Mouse (Mus musculus) adrenal gland, adult 10 weeks (tissue): Measurements from ENCODE around the gene Olfr1444. TPM values are rescaled to one million over a fixed set of nuclear protein-coding genes. Genes with fewer than 3 reads are reported as not detected.

Source experiments
- polyA plus RNA-seq: library from polyadenylated mRNA; stranded (reverse); fragments of 350-450 nt; fragmentation: Illumina TruSeq; extraction: RNeasy Lipid Tissue Mini Kit (QIAGEN cat#74804); gene quantifications from one replicate; pipeline ENCODE4 v1.2.3, GENCODE M21; 2014; ENCODE audit warnings: low read depth, low replicate concordance

The Olfr1444 gene
- not detected for polyA plus RNA-seq

DNA sequence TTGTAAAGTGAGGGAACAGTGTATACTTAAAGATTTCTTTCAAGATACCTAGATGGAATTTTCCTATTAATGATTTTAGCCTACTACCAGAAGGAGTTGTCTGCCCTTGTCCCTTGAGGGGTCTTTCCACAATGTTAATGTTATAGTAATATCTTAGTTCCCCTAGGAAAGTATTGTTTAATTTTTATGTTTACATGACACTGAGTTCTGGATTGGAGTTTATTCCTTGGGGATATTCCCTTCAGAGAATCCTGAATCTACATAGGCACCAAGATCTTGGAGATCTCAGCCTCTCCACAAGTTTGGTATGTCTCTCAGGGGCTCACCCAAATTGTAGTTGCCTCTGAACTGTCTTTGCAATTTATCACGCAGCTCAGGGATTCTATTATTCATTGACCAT, at the start of gene Olfr1444:
Gene Olfr1444 (plus strand): TSS at position 301 of the 400 bp plus-strand sequence.

DNA sequence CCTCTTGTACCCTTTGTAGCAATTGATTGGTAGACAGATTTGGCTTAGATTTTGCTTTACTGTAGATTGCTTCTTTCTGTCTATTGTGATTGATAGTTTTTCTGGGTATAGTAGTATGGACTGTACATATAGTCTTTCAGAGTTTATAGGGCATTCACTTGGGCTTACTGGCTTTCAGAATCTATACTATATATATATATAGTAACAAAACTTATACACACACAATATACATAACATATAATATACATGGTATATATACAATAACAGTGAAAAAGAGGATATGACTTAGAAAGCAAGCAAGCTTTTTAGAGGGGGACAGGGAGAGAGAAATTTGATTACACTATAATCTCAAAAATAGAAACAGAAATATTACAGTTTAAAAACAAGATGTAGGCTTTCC, 10.7 kb upstream of the Olfr1444 start, which contains the start of gene Gm5244:
Gene Gm5244 (plus strand): TSS at position 301 of the 400 bp plus-strand sequence.

DNA sequence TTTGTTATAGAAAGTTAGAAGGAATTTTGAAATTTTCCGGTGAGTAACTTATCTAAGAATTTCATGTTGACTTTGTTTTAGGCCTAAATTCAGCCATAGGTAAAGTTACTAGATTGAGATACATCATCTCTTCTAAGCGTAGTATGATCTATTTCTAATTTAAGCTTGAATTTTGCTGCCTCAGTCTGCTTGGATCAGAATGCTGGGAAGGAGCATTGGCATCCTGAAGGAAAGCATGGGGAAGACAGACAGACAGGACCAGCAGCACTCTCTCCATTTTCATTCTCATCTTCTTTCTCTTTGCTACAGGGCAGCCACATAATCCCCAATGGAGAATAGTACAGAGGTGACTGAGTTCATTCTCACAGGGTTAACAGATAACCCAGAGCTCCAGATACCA, 26.5 kb downstream of the Olfr1444 start, which contains the start of gene Olfr1445:
Gene Olfr1445 (plus strand): TSS at position 301 of the 400 bp plus-strand sequence.

DNA sequence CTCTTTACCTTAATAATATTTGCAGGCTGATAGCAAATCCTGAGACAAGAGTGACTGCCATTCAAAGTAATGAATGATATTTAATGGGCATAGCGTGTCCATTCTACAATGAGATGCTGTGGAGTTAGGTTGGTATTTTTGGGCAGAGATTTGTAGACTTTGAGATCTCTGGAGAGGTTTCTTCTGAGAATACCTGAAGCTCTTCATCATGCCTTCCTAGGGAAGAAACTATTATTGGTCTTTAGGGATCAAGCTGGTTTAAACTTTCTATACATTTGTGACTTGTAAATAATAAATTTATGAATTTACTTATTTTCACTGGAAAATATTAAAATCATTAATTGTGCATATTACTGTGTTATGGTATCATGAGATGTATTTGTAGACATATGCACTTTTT, 36.3 kb downstream of the Olfr1444 start, which contains the start of gene Olfr1446:
Gene Olfr1446 (minus strand): TSS at position 101 of the 400 bp plus-strand sequence.

DNA sequence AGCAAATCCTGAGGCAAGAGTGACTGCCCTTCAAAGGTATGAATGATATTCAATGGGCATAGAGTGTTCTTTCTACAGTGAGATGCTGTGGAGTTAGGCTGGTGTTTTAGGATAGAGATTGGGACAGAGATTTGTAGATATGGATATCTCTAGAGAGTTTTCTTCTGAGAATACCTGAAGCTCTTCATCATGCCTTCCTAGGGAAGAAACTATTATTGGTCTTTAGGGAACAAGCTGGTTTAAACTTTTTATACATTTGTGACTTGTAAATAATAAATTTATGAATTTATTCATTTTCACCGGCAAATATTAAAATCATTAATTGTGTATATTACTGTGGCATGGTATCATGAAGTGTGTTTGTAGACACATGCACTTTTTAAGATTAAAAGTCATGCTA, 46.6 kb downstream of the Olfr1444 start, which contains the start of gene Olfr1447:
Gene Olfr1447 (minus strand): TSS at position 101 of the 400 bp plus-strand sequence.

Other genes starting within 250 kb of the Olfr1444 start
- not detected for gene Glyat, start 224.0 kb upstream of the Olfr1444 start, polyA plus RNA-seq
- not detected for gene Olfr1442, start 186.8 kb upstream of the Olfr1444 start, polyA plus RNA-seq
- not detected for gene Olfr1443, start 179.2 kb upstream of the Olfr1444 start, polyA plus RNA-seq
- not detected for gene Keg1, start 161.5 kb upstream of the Olfr1444 start, polyA plus RNA-seq
- 1.4 TPM for gene Cntf, start 91.7 kb upstream of the Olfr1444 start, polyA plus RNA-seq
- 218 TPM for gene Zfp91, start 61.2 kb upstream of the Olfr1444 start, polyA plus RNA-seq
- gene Lpxn, start 61.1 kb upstream of the Olfr1444 start, polyA plus RNA-seq = 2.1 TPM
- not detected for gene Gm5244, start 10.6 kb upstream of the Olfr1444 start, polyA plus RNA-seq
- not detected for gene Olfr1445, start 26.6 kb downstream of the Olfr1444 start, polyA plus RNA-seq
- not detected for gene Olfr1446, start 36.2 kb downstream of the Olfr1444 start, polyA plus RNA-seq
- not detected for gene Olfr1447, start 46.5 kb downstream of the Olfr1444 start, polyA plus RNA-seq
- not detected for gene Olfr1448, start 67.1 kb downstream of the Olfr1444 start, polyA plus RNA-seq
- gene Olfr1449, start 73.6 kb downstream of the Olfr1444 start, polyA plus RNA-seq = not detected
- not detected for gene Olfr1450, start 93.0 kb downstream of the Olfr1444 start, polyA plus RNA-seq
- not detected for gene Olfr1451, start 137.7 kb downstream of the Olfr1444 start, polyA plus RNA-seq
- gene Olfr1453, start 171.0 kb downstream of the Olfr1444 start, polyA plus RNA-seq = not detected
- not detected for gene Olfr1454, start 203.3 kb downstream of the Olfr1444 start, polyA plus RNA-seq
- not detected for gene Olfr1457, start 240.6 kb downstream of the Olfr1444 start, polyA plus RNA-seq
- not detected for gene Olfr1458, start 249.5 kb downstream of the Olfr1444 start, polyA plus RNA-seq